In genomic region chr14:54568694-54569414, GRCm38 (mm10) we compare ENCODE assay signal across 8 mouse cellular contexts. TPM values are rescaled to one million over a fixed set of nuclear protein-coding genes. Genes with fewer than 3 reads are reported as not detected.
DNase-seq lines count a peak whose midpoint lies in the region; ATAC-seq lines count a peak whose summit lies in the region.

No protein-coding gene starts in this region.

- H3K9ac ChIP-seq in liver, embryonic 12.5 days: no peak overlapping the region
- no peak overlapping the region for H3K9ac ChIP-seq in forebrain, embryonic 14.5 days (ENCODE audit: low read length)

- peaks cover 36% of the 10 kb centered on the region for H3K27me3 ChIP-seq in liver, embryonic 12.5 days (replicated peaks)
- no peaks in the 10 kb centered on the region for H3K27me3 ChIP-seq in forebrain, embryonic 14.5 days (replicated peaks; ENCODE audit: control insufficient read depth, insufficient read depth, low read length)

- no peak overlapping the region for H3K4me2 ChIP-seq in liver, embryonic 12.5 days
- H3K4me2 ChIP-seq in forebrain, embryonic 14.5 days (ENCODE audit: low read length): no peak overlapping the region

- no peak for ATAC-seq in liver, embryonic 12.5 days
- ATAC-seq in forebrain, embryonic 14.5 days: peak; percentile 24; the same call in 1 of the 2 replicates
- peak; percentile 88 for ATAC-seq in megakaryocyte progenitor cell, adult 5-6 weeks (replicated peaks; ENCODE audit: poor library complexity)

- H3K36me3 ChIP-seq in liver, embryonic 12.5 days: peaks cover 27% of the 10 kb centered on the region
- H3K36me3 ChIP-seq in forebrain, embryonic 14.5 days (ENCODE audit: control insufficient read depth, insufficient read depth, low read length): peaks cover 36% of the 10 kb centered on the region

- WGBS in liver, embryonic 12.5 days (ENCODE audit: insufficient replicate concordance): 66% methylated on average over 15 of the region's 15 CpGs
- 77% methylated on average over 15 of the region's 15 CpGs for WGBS in forebrain, embryonic 14.5 days

- no peaks in the 10 kb centered on the region for H3K9me3 ChIP-seq in liver, embryonic 12.5 days (replicated peaks)
- no peaks in the 10 kb centered on the region for H3K9me3 ChIP-seq in forebrain, embryonic 14.5 days (replicated peaks; ENCODE audit: control insufficient read depth, low read length)

- peak; percentile 77 for DNase-seq in liver
- peak; percentile 50 for DNase-seq in c-Kit-positive CD71-negative TER-119-negative erythroid progenitor cells, embryonic 14.5 days (ENCODE audit: low read depth)
- peak; percentile 86 for DNase-seq in forebrain, embryonic 14.5 days (ENCODE audit: low spot score)
- peak; percentile 76 to 83 for DNase-seq in heart, postnatal 14 days
- DNase-seq in left cerebral cortex, adult 18-20 months (ENCODE audit: low spot score in 2 of 2): peak; percentile 74 to 80
- DNase-seq in spleen, postnatal 10 days (ENCODE audit: low spot score in 2 of 2): peak; percentile 60 to 80

- intact Hi-C loops in heart, postnatal 14 days (cut with DNase I): loop anchor here (1.0 to 5.0 kb wide), 2 partner anchors 72 to 133 kb away; partner anchors contain the start of gene Cdh24

- H3K4me1 ChIP-seq in liver, embryonic 12.5 days: peaks cover 28% of the 10 kb centered on the region
- H3K4me1 ChIP-seq in forebrain, embryonic 14.5 days (ENCODE audit: control insufficient read depth, insufficient read depth, low read length): 0 out of 2 replicates have a peak, but pooled peaks cover 10% of the 10 kb centered on the region

- no peak overlapping the region for H3K4me3 ChIP-seq in liver, embryonic 12.5 days
- no peak overlapping the region for H3K4me3 ChIP-seq in forebrain, embryonic 14.5 days (ENCODE audit: low read depth, low read length)

- no peak overlapping the region for H3K27ac ChIP-seq in liver, embryonic 12.5 days
- H3K27ac ChIP-seq in forebrain, embryonic 14.5 days (ENCODE audit: low read depth, low read length): no peak overlapping the region

RNA-seq across cellular contexts. Expression of gene Ajuba, which starts 8.5 kb away (rescaled TPM):
- polyA plus RNA-seq in liver, embryonic 12.5 days (2016; fragmentation: Nextera tagmentation; extraction: Ambion mirVana): 10.4 and 12.7 TPM in 2 replicates
- 3.4 and 4.0 TPM in 2 replicates for polyA plus RNA-seq in forebrain, embryonic 14.5 days (2014; fragmentation: Nextera tagmentation; extraction: Ambion mirVana)
- 10 to 100 TPM; 10.2 to 10.7 TPM for total RNA-seq in heart, postnatal 14 days (2021)
- total RNA-seq in left cerebral cortex, adult 18-20 months (2021): 1 to 10 TPM; 1.7 to 1.9 TPM
- 1.2 and 2.1 TPM in 2 replicates for total RNA-seq in megakaryocyte progenitor cell, adult 5-6 weeks (2015)
- total RNA-seq in megakaryocyte progenitor cell, adult 5-6 weeks (2017): 0.29 and 1.2 TPM in 2 replicates

RNA-seq across cellular contexts. Expression of gene Haus4, which starts 14.4 kb away (rescaled TPM):
- polyA plus RNA-seq in liver, embryonic 12.5 days (2016; fragmentation: Nextera tagmentation; extraction: Ambion mirVana): 49.3 and 52.0 TPM in 2 replicates
- 24.9 and 27.3 TPM in 2 replicates for polyA plus RNA-seq in forebrain, embryonic 14.5 days (2014; fragmentation: Nextera tagmentation; extraction: Ambion mirVana)
- total RNA-seq in heart, postnatal 14 days (2021): 1 to 10 TPM; 5.2 to 6.1 TPM
- 1 to 10 TPM; 1.5 to 2.0 TPM for total RNA-seq in left cerebral cortex, adult 18-20 months (2021)
- 62.1 and 62.7 TPM in 2 replicates for total RNA-seq in megakaryocyte progenitor cell, adult 5-6 weeks (2015)
- 90.7 and 94.0 TPM in 2 replicates for total RNA-seq in megakaryocyte progenitor cell, adult 5-6 weeks (2017)

RNA-seq across cellular contexts. Expression of gene 4931414P19Rik, which starts 36.9 kb away (rescaled TPM):
- 3.7 and 4.1 TPM in 2 replicates for polyA plus RNA-seq in liver, embryonic 12.5 days (2016; fragmentation: Nextera tagmentation; extraction: Ambion mirVana)
- 6.3 and 8.7 TPM in 2 replicates for polyA plus RNA-seq in forebrain, embryonic 14.5 days (2014; fragmentation: Nextera tagmentation; extraction: Ambion mirVana)
- total RNA-seq in heart, postnatal 14 days (2021): 1 to 10 TPM; 5.0 to 6.0 TPM
- total RNA-seq in left cerebral cortex, adult 18-20 months (2021): 1 to 10 TPM; 8.3 to 9.3 TPM
- total RNA-seq in megakaryocyte progenitor cell, adult 5-6 weeks (2015): 6.9 and 14.0 TPM in 2 replicates
- total RNA-seq in megakaryocyte progenitor cell, adult 5-6 weeks (2017): 5.1 TPM in 2 replicates

RNA-seq across cellular contexts. Expression of gene Psmb5, which starts 49.0 kb away (rescaled TPM):
- 281 and 292 TPM in 2 replicates for polyA plus RNA-seq in liver, embryonic 12.5 days (2016; fragmentation: Nextera tagmentation; extraction: Ambion mirVana)
- polyA plus RNA-seq in forebrain, embryonic 14.5 days (2014; fragmentation: Nextera tagmentation; extraction: Ambion mirVana): 506 and 542 TPM in 2 replicates
- total RNA-seq in heart, postnatal 14 days (2021): 100 to 1,000 TPM; 186 to 196 TPM
- 100 to 1,000 TPM; 176 to 178 TPM for total RNA-seq in left cerebral cortex, adult 18-20 months (2021)
- 189 and 217 TPM in 2 replicates for total RNA-seq in megakaryocyte progenitor cell, adult 5-6 weeks (2015)
- total RNA-seq in megakaryocyte progenitor cell, adult 5-6 weeks (2017): 58.9 and 64.6 TPM in 2 replicates

RNA-seq across cellular contexts. Expression of gene Prmt5, which starts 51.5 kb away (rescaled TPM):
- polyA plus RNA-seq in liver, embryonic 12.5 days (2016; fragmentation: Nextera tagmentation; extraction: Ambion mirVana): 60.6 and 61.1 TPM in 2 replicates
- 98.5 and 103 TPM in 2 replicates for polyA plus RNA-seq in forebrain, embryonic 14.5 days (2014; fragmentation: Nextera tagmentation; extraction: Ambion mirVana)
- total RNA-seq in heart, postnatal 14 days (2021): 10 to 100 TPM; 26.9 to 29.2 TPM
- total RNA-seq in left cerebral cortex, adult 18-20 months (2021): 10 to 100 TPM; 48.8 to 49.7 TPM
- 57.3 and 76.3 TPM in 2 replicates for total RNA-seq in megakaryocyte progenitor cell, adult 5-6 weeks (2015)
- 62.1 and 66.6 TPM in 2 replicates for total RNA-seq in megakaryocyte progenitor cell, adult 5-6 weeks (2017)

Comparison
In these comparisons a context has a peak if more than half of its experiments do, and no peak if none do; other contexts are left out.
1. RNA of gene Haus4, which starts 14.4 kb away (total RNA-seq): 62.1 to 94.0 TPM in megakaryocyte progenitor cell, adult 5-6 weeks; 5.2 to 6.1 TPM in heart, postnatal 14 days and 1.5 to 2.0 TPM in left cerebral cortex, adult 18-20 months; every median in the first group is over 4 times any median in the second.
2. Peak in every context shown above with its lines, with median percentiles within 50 percentile points of each other: DNase-seq.